Mouse (Mus musculus): Measurements from ENCODE around the gene Pvrig.
"Not testable (repeated sequence)": the region's sequence is repeated elsewhere in the genome, so short reads cannot be mapped to it uniquely, and the experiment has no call there.

The Pvrig gene

DNA sequence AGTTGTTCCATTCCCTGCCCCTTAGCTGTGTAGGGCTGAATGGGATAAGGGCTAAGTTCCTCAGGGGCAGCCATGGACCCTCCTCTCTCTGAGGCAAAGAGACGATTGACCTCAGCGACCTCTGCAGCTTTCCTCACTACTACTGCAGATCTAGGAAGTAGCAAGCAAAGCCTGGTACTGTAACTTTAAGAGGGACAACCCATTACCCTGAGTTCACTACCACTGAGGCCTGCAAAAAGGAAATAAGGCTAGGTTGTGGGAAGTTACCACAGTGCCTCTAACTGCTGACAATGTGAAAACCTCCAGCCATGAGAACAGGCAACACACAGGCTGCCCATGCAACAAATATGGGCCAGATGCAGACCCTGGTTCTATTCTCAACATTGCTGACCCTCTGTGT, at the start of gene Pvrig:
Gene Pvrig (plus strand): TSS at position 301 of the 400 bp plus-strand sequence.
- no peak for DNase-seq

DNA sequence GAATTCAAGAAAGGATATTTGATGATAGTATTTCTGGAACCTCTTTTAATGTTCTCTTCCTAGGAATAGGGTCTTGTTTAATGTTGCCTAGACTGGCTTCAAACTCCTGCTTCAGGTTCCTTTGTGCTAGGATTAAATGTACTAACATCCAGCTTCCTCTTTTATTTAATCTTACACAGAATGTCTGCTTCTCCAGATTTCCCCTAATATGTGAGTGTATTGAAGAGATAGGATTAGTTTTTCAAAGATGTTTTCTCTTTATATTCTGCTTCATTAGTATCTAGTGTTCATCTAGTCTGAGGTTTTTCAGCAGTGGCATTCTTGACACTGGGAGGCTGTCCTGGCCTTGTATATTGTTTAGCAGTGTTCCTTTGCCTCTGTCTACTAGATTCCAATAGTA, 47.6 kb upstream of the Pvrig start:
- no peak for DNase-seq

DNA sequence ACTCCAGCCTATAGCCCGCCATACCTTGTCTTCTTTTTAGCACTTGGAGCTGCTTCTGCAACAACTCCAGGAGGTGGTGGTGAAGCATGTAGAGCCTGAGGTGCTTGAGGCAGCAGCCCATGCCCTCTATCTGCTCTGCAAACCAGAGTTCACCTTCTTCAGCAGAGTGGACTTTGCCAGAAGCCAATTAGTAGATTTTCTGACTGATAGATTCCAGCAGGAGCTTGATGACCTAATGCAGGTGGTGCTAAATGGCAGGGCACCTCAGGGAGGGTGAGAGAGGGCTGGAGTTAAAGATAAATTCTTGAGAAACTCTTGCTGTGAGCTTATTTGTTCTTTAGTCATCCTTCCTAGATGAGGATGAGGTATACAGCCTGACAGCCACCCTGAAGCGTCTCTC, 42.1 kb upstream of the Pvrig start:
- no peak for DNase-seq

DNA sequence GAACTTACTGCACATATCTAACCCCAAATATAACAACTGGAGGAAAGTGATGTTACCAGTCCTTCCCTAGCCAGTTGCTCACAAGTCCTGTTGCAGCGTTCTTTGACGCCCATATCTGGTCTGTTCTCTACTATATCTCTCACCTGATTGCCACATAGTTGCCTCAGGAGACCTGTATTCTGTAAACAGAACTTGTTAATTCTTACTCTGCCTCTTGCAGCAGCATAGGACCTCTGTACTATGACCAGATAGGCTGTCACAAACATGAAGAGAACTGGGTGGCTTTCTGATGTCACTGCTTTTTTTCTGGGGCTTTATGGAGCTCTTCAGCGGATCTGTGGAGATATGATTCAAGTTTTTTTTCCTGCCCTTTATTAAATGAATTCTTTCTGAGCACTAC, 29.0 kb upstream of the Pvrig start:
- no peak for DNase-seq

DNA sequence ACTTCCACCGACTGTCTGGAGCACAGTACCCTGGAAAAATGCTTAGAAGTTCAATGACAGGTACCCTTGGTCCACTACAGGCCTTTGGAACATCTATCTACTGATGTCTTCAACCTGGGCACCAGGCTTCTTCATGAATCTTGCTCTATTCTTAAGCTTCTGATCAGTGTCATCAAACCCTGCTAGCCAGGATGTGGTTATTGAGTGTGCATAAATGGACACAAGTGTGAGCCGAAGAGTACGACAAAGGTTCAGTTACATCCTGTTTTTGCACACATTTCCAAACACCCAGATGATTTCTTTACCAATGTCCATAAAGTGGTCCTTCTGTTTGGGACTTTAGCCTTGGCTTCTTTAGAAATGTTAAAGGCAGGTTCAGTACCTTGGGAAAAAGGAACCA, 1.5 kb downstream of the Pvrig start:
- no peak for DNase-seq

DNA sequence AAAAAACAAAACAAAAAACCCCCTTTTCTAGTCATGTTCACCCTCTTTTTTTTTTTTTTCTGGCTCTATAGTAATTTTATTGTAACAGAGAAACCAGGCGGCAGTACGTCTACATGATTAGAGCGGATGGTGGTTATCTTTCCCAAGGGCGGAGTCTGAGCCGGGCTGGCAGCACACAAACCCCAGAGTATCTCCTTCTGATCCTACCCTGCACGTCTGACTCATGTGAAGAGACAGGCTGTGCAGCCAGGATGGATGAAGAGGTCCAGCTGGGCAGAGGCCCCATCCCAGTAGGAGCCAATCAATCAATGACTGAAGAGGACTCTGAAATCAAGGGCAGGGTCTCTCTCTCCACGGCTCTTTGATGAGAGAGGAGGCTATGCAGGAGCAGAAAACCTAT, 21.4 kb downstream of the Pvrig start:
- DNase-seq = not testable (repeated sequence)

DNA sequence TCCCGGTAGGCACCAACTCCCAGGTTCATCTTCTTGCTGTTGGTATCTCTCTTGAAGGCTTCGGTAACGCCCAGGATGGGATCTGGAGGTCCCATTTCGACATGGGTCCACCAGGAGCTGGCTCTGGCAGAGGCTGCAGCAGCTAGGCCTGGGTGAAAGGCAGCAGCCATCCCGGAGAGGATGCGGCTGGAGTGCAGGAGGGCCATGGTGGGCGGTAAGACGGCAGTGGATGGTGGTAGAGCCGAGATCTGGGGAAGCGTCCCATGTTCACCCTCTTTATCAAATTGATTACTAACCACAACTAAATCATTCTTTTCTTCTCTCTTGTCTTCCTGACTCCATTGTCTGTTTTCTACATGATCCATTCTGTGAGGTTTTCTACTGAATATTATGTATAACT, 23.6 kb downstream of the Pvrig start:
- not testable (repeated sequence) for DNase-seq
